13 mouse cellular contexts compared by ENCODE assay signal in the genomic region with DNA sequence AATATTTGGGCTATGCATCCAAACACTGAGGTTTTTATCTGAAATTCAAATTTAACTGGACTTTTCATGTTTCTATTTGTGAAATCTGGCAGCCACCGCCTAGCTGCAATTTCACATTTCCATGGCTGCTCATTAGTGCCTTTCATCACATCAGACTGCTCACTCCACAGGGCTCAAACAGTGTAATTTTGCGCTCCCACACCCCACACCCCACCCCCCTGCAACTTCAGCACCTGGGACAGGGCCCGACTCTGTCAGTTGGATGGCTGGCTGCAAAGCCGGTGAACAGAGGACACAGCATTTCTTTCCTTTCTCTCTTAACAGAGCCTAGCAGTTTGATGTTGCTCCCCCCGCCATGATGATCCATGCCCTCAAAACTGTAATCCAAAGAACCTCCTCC. TPM values are rescaled to one million over a fixed set of nuclear protein-coding genes. Genes with fewer than 3 reads are reported as not detected.
A peak's percentile ranks its signal among the peaks of the same experiment; 100 is the strongest.
DNase-seq lines count a peak whose midpoint lies in the region; ATAC-seq and TF ChIP-seq lines count a peak whose summit lies in the region.
"Had no signal": no experiment of that assay in that cellular context is flagged by ENCODE, and none has a peak within 500 bp of the region (broad histone marks: within the 10 kb centered on the region; RNA-seq: fewer than 3 reads in every experiment).

No protein-coding gene starts in this region.

- no peak for TF ChIP-seq POLR2A in myocyte (IDR thresholded peaks at IDR 0.05; ENCODE audit: insufficient read length, low read depth)
- TF ChIP-seq POLR2A in cerebellum, adult 2 months (IDR thresholded peaks at IDR 0.05; ENCODE audit: borderline replicate concordance, insufficient read depth, low read length), result no peak

- no peaks in the 10 kb centered on the region for H3K79me2 ChIP-seq in myocyte (ENCODE audit: control insufficient read depth, insufficient read depth)

- no peak overlapping the region for H3K9ac ChIP-seq in forebrain, embryonic 11.5 days (ENCODE audit: low read length)
- H3K9ac ChIP-seq in forebrain, embryonic 12.5 days, result no peak overlapping the region
- 0 out of 2 replicates have a peak overlapping the region, but pooled peaks have one; percentile 36 for H3K9ac ChIP-seq in midbrain, embryonic 13.5 days (replicated peaks)
- H3K9ac ChIP-seq in midbrain, embryonic 14.5 days (replicated peaks; ENCODE audit: low read length), result no peak overlapping the region
- H3K9ac ChIP-seq: liver, embryonic 12.5 days had no signal

- H3ac ChIP-seq in myocyte (ENCODE audit: control insufficient read depth, insufficient read length), result no peak overlapping the region

- 14% methylated on average over 5 of the region's 5 CpGs for WGBS in forebrain, embryonic 11.5 days
- WGBS in forebrain, embryonic 12.5 days, result 13% methylated on average over 5 of the region's 5 CpGs
- WGBS in midbrain, embryonic 13.5 days, result 22% methylated on average over 5 of the region's 5 CpGs
- 17% methylated on average over 5 of the region's 5 CpGs for WGBS in midbrain, embryonic 14.5 days
- WGBS in cerebellum, adult 2 months, result 48% methylated on average over 5 of the region's 5 CpGs

- no peak overlapping the region for H3K27ac ChIP-seq in forebrain, embryonic 11.5 days (ENCODE audit: low read depth, low read length)
- H3K27ac ChIP-seq in forebrain, embryonic 12.5 days, result no peak overlapping the region
- no peak overlapping the region for H3K27ac ChIP-seq in midbrain, embryonic 13.5 days
- no peak overlapping the region for H3K27ac ChIP-seq in midbrain, embryonic 14.5 days (replicated peaks; ENCODE audit: low read depth, low read length)
- H3K27ac ChIP-seq in cerebellum, adult 2 months (ENCODE audit: insufficient read depth, low read length), result no peak overlapping the region
- H3K27ac ChIP-seq: liver, embryonic 12.5 days had no signal

- DNase-seq in forebrain, embryonic 11.5 days (ENCODE audit: low spot score), result peak; percentile 71
- DNase-seq in midbrain, embryonic 14.5 days, result no peak
- DNase-seq in embryo, embryonic 11 days, result peak; percentile 53
- DNase-seq in cerebellum, adult 2 months, result no peak
- DNase-seq: cerebellum, adult 8-10 months had no signal

- H3K4me1 ChIP-seq in forebrain, embryonic 11.5 days (replicated peaks; ENCODE audit: control insufficient read depth, insufficient read depth, low read length), result no peaks in the 10 kb centered on the region
- H3K4me1 ChIP-seq in forebrain, embryonic 12.5 days, result no peaks in the 10 kb centered on the region
- H3K4me1 ChIP-seq in midbrain, embryonic 13.5 days (replicated peaks), result no peaks in the 10 kb centered on the region
- H3K4me1 ChIP-seq in midbrain, embryonic 14.5 days (ENCODE audit: control insufficient read depth, insufficient read depth, low read length), result no peaks in the 10 kb centered on the region
- peaks cover 12% of the 10 kb centered on the region; the same call in 1 of the 2 replicates for H3K4me1 ChIP-seq in cerebellum, adult 2 months (ENCODE audit: control insufficient read depth, insufficient read depth, low read length)
- H3K4me1 ChIP-seq: liver, embryonic 12.5 days had no signal

- no peak for ATAC-seq in forebrain, embryonic 11.5 days (replicated peaks; ENCODE audit: low FRiP score)
- no peak; the same call in 1 of the 2 replicates for ATAC-seq in forebrain, embryonic 12.5 days (ENCODE audit: low FRiP score)
- ATAC-seq in midbrain, embryonic 13.5 days, result no peak
- ATAC-seq in midbrain, embryonic 14.5 days (ENCODE audit: low FRiP score, low TSS enrichment), result no peak
- no peak for ATAC-seq in activated CD4-positive, CD25-positive, alpha-beta regulatory T cell, adult 4 months
- ATAC-seq: CD4-positive, CD25-positive, alpha-beta regulatory T cell, adult 4 months; liver, embryonic 12.5 days had no signal

- H3K9me3 ChIP-seq in forebrain, embryonic 11.5 days (ENCODE audit: control insufficient read depth, low read length), result no peaks in the 10 kb centered on the region
- H3K9me3 ChIP-seq in forebrain, embryonic 12.5 days, result no peaks in the 10 kb centered on the region
- no peaks in the 10 kb centered on the region for H3K9me3 ChIP-seq in midbrain, embryonic 13.5 days
- H3K9me3 ChIP-seq in midbrain, embryonic 14.5 days (ENCODE audit: control insufficient read depth, low read length), result no peaks in the 10 kb centered on the region
- H3K9me3 ChIP-seq: liver, embryonic 12.5 days; megakaryocyte, embryonic 14.5 days had no signal

- H3K27me3 ChIP-seq in forebrain, embryonic 11.5 days (ENCODE audit: control insufficient read depth, insufficient read depth, low read length), result peaks cover 4% of the 10 kb centered on the region
- H3K27me3 ChIP-seq in forebrain, embryonic 12.5 days, result peaks cover 77% of the 10 kb centered on the region
- H3K27me3 ChIP-seq in midbrain, embryonic 13.5 days, result peaks cover 82% of the 10 kb centered on the region
- H3K27me3 ChIP-seq in midbrain, embryonic 14.5 days (ENCODE audit: control insufficient read depth, insufficient read depth, low read length), result peaks cover 13% of the 10 kb centered on the region
- H3K27me3 ChIP-seq in myocyte (ENCODE audit: control insufficient read depth, insufficient read depth, insufficient read length), result peaks cover 61% of the 10 kb centered on the region
- no peaks in the 10 kb centered on the region for H3K27me3 ChIP-seq in cerebellum, adult 2 months (ENCODE audit: control insufficient read depth, insufficient read depth, low read length)

- no peak overlapping the region for H3K4me3 ChIP-seq in forebrain, embryonic 11.5 days (ENCODE audit: low read depth, low read length)
- H3K4me3 ChIP-seq in forebrain, embryonic 12.5 days (replicated peaks), result no peak overlapping the region
- no peak overlapping the region for H3K4me3 ChIP-seq in midbrain, embryonic 13.5 days (replicated peaks)
- H3K4me3 ChIP-seq in midbrain, embryonic 14.5 days (replicated peaks; ENCODE audit: low read depth, low read length), result no peak overlapping the region
- no peak overlapping the region for H3K4me3 ChIP-seq in myocyte
- H3K4me3 ChIP-seq in cerebellum, adult 2 months (replicated peaks; ENCODE audit: insufficient read depth, low read depth, low read length), result no peak overlapping the region
- H3K4me3 ChIP-seq: liver, embryonic 12.5 days; megakaryocyte, embryonic 14.5 days had no signal

- H3K36me3 ChIP-seq in forebrain, embryonic 11.5 days (ENCODE audit: control insufficient read depth, insufficient read depth, low read length), result no peaks in the 10 kb centered on the region
- no peaks in the 10 kb centered on the region for H3K36me3 ChIP-seq in forebrain, embryonic 12.5 days (replicated peaks)
- H3K36me3 ChIP-seq in midbrain, embryonic 13.5 days, result no peaks in the 10 kb centered on the region
- H3K36me3 ChIP-seq in midbrain, embryonic 14.5 days (ENCODE audit: control insufficient read depth, insufficient read depth, low read length), result no peaks in the 10 kb centered on the region
- no peaks in the 10 kb centered on the region for H3K36me3 ChIP-seq in myocyte (ENCODE audit: control insufficient read depth, insufficient read depth)
- H3K36me3 ChIP-seq: liver, embryonic 12.5 days had no signal

- TF ChIP-seq CTCF in cerebellum, adult 2 months (IDR thresholded peaks at IDR 0.05; ENCODE audit: borderline replicate concordance, insufficient read depth, low read depth, low read length), result no peak

- no peak overlapping the region for H3K4me2 ChIP-seq in forebrain, embryonic 11.5 days (ENCODE audit: low read depth, low read length, severe bottlenecking)
- no peak overlapping the region for H3K4me2 ChIP-seq in forebrain, embryonic 12.5 days
- no peak overlapping the region for H3K4me2 ChIP-seq in midbrain, embryonic 13.5 days (replicated peaks)
- no peak overlapping the region for H3K4me2 ChIP-seq in midbrain, embryonic 14.5 days (ENCODE audit: low read length)
- no peak overlapping the region for H3K4me2 ChIP-seq in myocyte (ENCODE audit: low read depth)
- H3K4me2 ChIP-seq: heart, embryonic 11.5 days; liver, embryonic 12.5 days had no signal

RNA-seq across cellular contexts. Expression of a gene that starts 13.0 kb away (rescaled TPM):
- polyA plus RNA-seq in forebrain, embryonic 11.5 days (2014; fragmentation: Nextera tagmentation; extraction: Ambion mirVana), result 0.95 and 2.0 TPM in 2 replicates
- polyA plus RNA-seq in forebrain, embryonic 12.5 days (2016; fragmentation: Nextera tagmentation; extraction: Ambion mirVana), result 1.1 and 2.4 TPM in 2 replicates
- polyA plus RNA-seq in midbrain, embryonic 13.5 days (2015; fragmentation: Nextera tagmentation; extraction: Ambion mirVana), result 2.6 and 2.7 TPM in 2 replicates
- polyA plus RNA-seq in midbrain, embryonic 14.5 days (2014; fragmentation: Nextera tagmentation; extraction: Ambion mirVana), result 3.0 and 5.8 TPM in 2 replicates
- not detected for polyA plus RNA-seq in myocyte (2012; fragmentation: generic; extraction: Trizol)
- not detected for polyA plus RNA-seq in activated CD4-positive, CD25-positive, alpha-beta regulatory T cell, adult 4 months (2017; shearing (Covaris generic))
- polyA plus RNA-seq in cerebellum, adult 2 months (2012; rRNA removed), result 0.61 and 0.74 TPM in 2 replicates
- polyA plus RNA-seq: CD4-positive, CD25-positive, alpha-beta regulatory T cell, adult 4 months had no signal

RNA-seq across cellular contexts. Expression of a gene that starts 13.2 kb away (rescaled TPM):
- polyA plus RNA-seq in forebrain, embryonic 11.5 days (2014; fragmentation: Nextera tagmentation; extraction: Ambion mirVana), result 8.2 and 9.1 TPM in 2 replicates
- polyA plus RNA-seq in forebrain, embryonic 12.5 days (2016; fragmentation: Nextera tagmentation; extraction: Ambion mirVana), result 8.5 and 13.4 TPM in 2 replicates
- polyA plus RNA-seq in midbrain, embryonic 13.5 days (2015; fragmentation: Nextera tagmentation; extraction: Ambion mirVana), result 23.5 and 25.5 TPM in 2 replicates
- 20.4 and 24.1 TPM in 2 replicates for polyA plus RNA-seq in midbrain, embryonic 14.5 days (2014; fragmentation: Nextera tagmentation; extraction: Ambion mirVana)
- 0.30 TPM for polyA plus RNA-seq in myocyte (2012; fragmentation: generic; extraction: Trizol)
- polyA plus RNA-seq in activated CD4-positive, CD25-positive, alpha-beta regulatory T cell, adult 4 months (2017; shearing (Covaris generic)), result not detected
- 125 and 130 TPM in 2 replicates for polyA plus RNA-seq in cerebellum, adult 2 months (2012; rRNA removed)

RNA-seq across cellular contexts. Expression of a gene that starts 19.2 kb away (rescaled TPM):
- polyA plus RNA-seq in forebrain, embryonic 11.5 days (2014; fragmentation: Nextera tagmentation; extraction: Ambion mirVana), result 5.9 and 6.0 TPM in 2 replicates
- polyA plus RNA-seq in forebrain, embryonic 12.5 days (2016; fragmentation: Nextera tagmentation; extraction: Ambion mirVana), result 5.5 and 5.7 TPM in 2 replicates
- 5.2 and 7.1 TPM in 2 replicates for polyA plus RNA-seq in midbrain, embryonic 13.5 days (2015; fragmentation: Nextera tagmentation; extraction: Ambion mirVana)
- polyA plus RNA-seq in midbrain, embryonic 14.5 days (2014; fragmentation: Nextera tagmentation; extraction: Ambion mirVana), result 4.2 and 4.9 TPM in 2 replicates
- polyA plus RNA-seq in myocyte (2012; fragmentation: generic; extraction: Trizol), result 7.3 TPM
- polyA plus RNA-seq in activated CD4-positive, CD25-positive, alpha-beta regulatory T cell, adult 4 months (2017; shearing (Covaris generic)), result 10 to 100 TPM; 28.3 to 50.2 TPM
- polyA plus RNA-seq in cerebellum, adult 2 months (2012; rRNA removed), result 12.5 and 13.5 TPM in 2 replicates

RNA-seq across cellular contexts. Expression of a gene that starts 27.4 kb away (rescaled TPM):
- polyA plus RNA-seq in forebrain, embryonic 11.5 days (2014; fragmentation: Nextera tagmentation; extraction: Ambion mirVana), result 103 and 105 TPM in 2 replicates
- 91.0 and 91.7 TPM in 2 replicates for polyA plus RNA-seq in forebrain, embryonic 12.5 days (2016; fragmentation: Nextera tagmentation; extraction: Ambion mirVana)
- polyA plus RNA-seq in midbrain, embryonic 13.5 days (2015; fragmentation: Nextera tagmentation; extraction: Ambion mirVana), result 89.2 and 95.3 TPM in 2 replicates
- 73.0 and 77.1 TPM in 2 replicates for polyA plus RNA-seq in midbrain, embryonic 14.5 days (2014; fragmentation: Nextera tagmentation; extraction: Ambion mirVana)
- 80.1 TPM for polyA plus RNA-seq in myocyte (2012; fragmentation: generic; extraction: Trizol)
- 10 to 100 TPM; 27.7 to 33.8 TPM for polyA plus RNA-seq in activated CD4-positive, CD25-positive, alpha-beta regulatory T cell, adult 4 months (2017; shearing (Covaris generic))
- 71.3 and 74.0 TPM in 2 replicates for polyA plus RNA-seq in cerebellum, adult 2 months (2012; rRNA removed)

RNA-seq across cellular contexts. Expression of a gene that starts 29.6 kb away (rescaled TPM):
- 24.6 and 25.2 TPM in 2 replicates for polyA plus RNA-seq in forebrain, embryonic 11.5 days (2014; fragmentation: Nextera tagmentation; extraction: Ambion mirVana)
- polyA plus RNA-seq in forebrain, embryonic 12.5 days (2016; fragmentation: Nextera tagmentation; extraction: Ambion mirVana), result 22.8 and 26.5 TPM in 2 replicates
- polyA plus RNA-seq in midbrain, embryonic 13.5 days (2015; fragmentation: Nextera tagmentation; extraction: Ambion mirVana), result 17.6 and 19.4 TPM in 2 replicates
- 13.6 and 14.8 TPM in 2 replicates for polyA plus RNA-seq in midbrain, embryonic 14.5 days (2014; fragmentation: Nextera tagmentation; extraction: Ambion mirVana)
- polyA plus RNA-seq in myocyte (2012; fragmentation: generic; extraction: Trizol), result 15.5 TPM
- 1 to 10 TPM; 2.1 to 3.4 TPM for polyA plus RNA-seq in activated CD4-positive, CD25-positive, alpha-beta regulatory T cell, adult 4 months (2017; shearing (Covaris generic))
- 43.9 and 44.3 TPM in 2 replicates for polyA plus RNA-seq in cerebellum, adult 2 months (2012; rRNA removed)

Comparison
In these comparisons a context has a peak if more than half of its experiments do, and no peak if none do; other contexts are left out.
1. DNase-seq: peak in forebrain, embryonic 11.5 days (single experiment) and embryo, embryonic 11 days (single experiment); none in midbrain, embryonic 14.5 days (single experiment) and cerebellum, adult 2 months (0 of 2).